Mouse (Mus musculus): ENCODE measurements around the gene Tshz2.

DNA sequence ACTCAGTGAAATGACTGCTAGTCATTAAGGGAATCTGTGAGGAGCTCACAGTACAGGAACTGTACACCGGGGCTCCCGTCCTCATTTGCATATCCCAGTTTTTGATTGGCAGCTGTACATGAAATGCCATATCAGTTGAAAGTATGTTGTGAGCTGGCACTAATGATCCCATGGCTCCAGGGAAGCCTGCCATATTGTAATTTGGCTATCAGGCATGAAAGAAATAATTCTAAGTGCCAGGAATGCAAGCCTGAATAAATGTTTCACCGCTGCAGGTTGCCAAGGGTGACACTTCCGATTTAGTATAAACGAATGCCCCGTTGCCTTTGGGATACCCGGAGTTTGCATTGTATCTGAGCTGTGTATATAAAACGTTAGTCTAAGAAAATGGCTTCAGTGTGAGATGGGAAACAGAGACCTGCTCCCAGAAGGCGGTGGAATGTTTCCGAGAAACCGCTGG lies 366.1 kb downstream of the Tshz2 start:
- TF ChIP-seq CTCF (IDR thresholded peaks at IDR 0.05; ENCODE audit: extremely low read depth, insufficient read depth, insufficient read length, insufficient replicate concordance) (no peak), POLR2A (IDR thresholded peaks at IDR 0.05; ENCODE audit: low read depth, low read length) (no peak)

Data from spleen, adult 2 months (tissue).